Mouse (Mus musculus) liver, embryonic 14.5 days (tissue): Measurements from ENCODE around the gene Hist2h2ac. TPM values are rescaled to one million over a fixed set of nuclear protein-coding genes. Genes with fewer than 3 reads are reported as not detected.
"Not testable (repeated sequence)": the region's sequence is repeated elsewhere in the genome, so short reads cannot be mapped to it uniquely, and the experiment has no call there.

Source experiments
- ATAC-seq: fragments of 200-750 bp; cut with Nextera tagmentation; 2 replicates; pipeline ENCODE4 v1.8.0; 2017; ENCODE audit warnings: moderate number of reproducible peaks, mild to moderate bottlenecking, moderate library complexity; ENCODE audit not compliant: insufficient read depth
- DNase-seq, 3 experiments: peaks; one replicate each; pipeline ENCODE4 v3.0.0-alpha.2; 2012 to 2013; ENCODE audit warnings: low read depth in 3 of 3, low spot score in 3 of 3
- H3K27ac ChIP-seq: fragments of 300-500 bp; sonication (generic); 2 replicates; pipeline ENCODE4 v1.5.1; 2014; ENCODE audit warnings: moderate library complexity, mild to moderate bottlenecking, control low read depth, inconsistent platforms
- H3K27me3 ChIP-seq: fragments of 300-500 bp; sonication (generic); 2 replicates; pipeline ENCODE4 v1.6.1; 2014; ENCODE audit warnings: mild to moderate bottlenecking, low read length, moderate library complexity; ENCODE audit not compliant: control insufficient read depth, insufficient read depth
- H3K36me3 ChIP-seq: fragments of 300-500 bp; sonication (generic); replicated peaks from 2 replicates; pipeline ENCODE4 v1.6.1; 2014; ENCODE audit warnings: low read depth; ENCODE audit not compliant: control insufficient read depth, insufficient read depth
- H3K4me1 ChIP-seq, 2 experiments: fragments of 200-500 bp in 1 of 2; fragments of 300-500 bp in 1 of 2; sonication (generic) in 1 of 2; replicated peaks; 2 replicates each; pipeline ENCODE4 v1.6.1; 2012 to 2014; ENCODE audit warnings: antibody characterized with exemption in 1 of 2, inconsistent platforms in 1 of 2, low read length in 1 of 2; ENCODE audit not compliant: control insufficient read depth in 2 of 2, insufficient read depth in 2 of 2
- H3K4me2 ChIP-seq: fragments of 300-500 bp; sonication (generic); 2 replicates; pipeline ENCODE4 v1.6.1; 2014; ENCODE audit warnings: low read depth, mild to moderate bottlenecking, control low read depth, moderate library complexity
- H3K4me3 ChIP-seq, 2 experiments: fragments of 200-500 bp in 1 of 2; fragments of 300-500 bp in 1 of 2; sonication (generic) in 1 of 2; 2 replicates each; pipeline ENCODE4 v1.5.1; 2012 to 2014; ENCODE audit warnings: low read depth in 2 of 2, low read length in 2 of 2, mild to moderate bottlenecking in 2 of 2, control low read depth in 1 of 2, inconsistent platforms in 1 of 2, moderate library complexity in 1 of 2; ENCODE audit not compliant: insufficient read depth in 1 of 2
- H3K9ac ChIP-seq: fragments of 300-500 bp; sonication (generic); replicated peaks from 2 replicates; pipeline ENCODE4 v1.6.1; 2014; ENCODE audit warnings: mild to moderate bottlenecking, control low read depth, moderate library complexity
- H3K9me3 ChIP-seq: fragments of 300-500 bp; sonication (generic); 2 replicates; pipeline ENCODE4 v1.6.1; 2016; ENCODE audit warnings: low read length, mixed read lengths; ENCODE audit not compliant: control insufficient read depth
- CTCF ChIP-seq: IDR thresholded peaks from 2 replicates; pipeline ENCODE4 v1.5.1; 2016; ENCODE audit warnings: antibody characterized with exemption, low read depth, control low read depth
- EP300 ChIP-seq: IDR thresholded peaks from 2 replicates; pipeline ENCODE4 v1.6.1; 2016; ENCODE audit warnings: antibody characterized with exemption, low read depth
- WGBS: fragments of 180-500 bp; shearing (Covaris S2); extraction: QIAGEN DNeasy Blood & Tissue Kit; methylation state at CpG from one replicate; pipeline ENCODE4 v1.1.7; 2014; ENCODE audit not compliant: insufficient replicate concordance; 5-methylcytosine and 5-hydroxymethylcytosine counted together
- polyA plus RNA-seq, 2 experiments: library from polyadenylated mRNA; depleted of rRNA in 1 of 2; stranded (reverse) in 1 of 2; unstranded in 1 of 2; fragments of >200 nt; fragmentation: Nextera tagmentation in 1 of 2; extraction: Ambion mirVana in 1 of 2; gene quantifications; 2 replicates each; pipeline versions ENCODE4 v1.2.1 to v1.2.3; 2012 to 2014

The Hist2h2ac gene
- polyA plus RNA-seq, 2 experiments = 14.0 to 18.5 TPM

DNA sequence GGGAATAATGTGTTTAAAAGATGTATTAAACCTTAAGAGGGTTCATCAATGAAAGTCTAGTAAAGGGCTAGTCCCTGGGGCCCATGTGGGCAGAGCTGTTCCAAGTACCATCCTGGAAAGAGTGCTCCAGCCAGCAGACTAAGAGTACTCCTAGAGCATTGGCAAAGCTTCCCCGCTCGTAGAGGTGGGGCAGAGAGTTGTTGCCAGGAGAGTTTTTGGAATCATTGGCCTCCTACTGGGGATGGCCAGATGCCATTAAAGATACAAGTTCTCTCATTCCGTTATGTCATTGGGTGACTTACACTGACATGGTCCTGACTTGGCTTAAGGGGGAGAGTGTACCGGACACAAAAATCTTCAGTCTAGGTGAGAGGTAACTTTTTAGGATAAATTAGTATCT, 41.1 kb downstream of the Hist2h2ac start:
- WGBS = 72% methylated on average over 4 of the region's 4 CpGs
- H3K4me2 ChIP-seq = no peak overlapping the region
- no peak overlapping the region for H3K4me3 ChIP-seq
- no peaks in the 10 kb centered on the region for H3K9me3 ChIP-seq
- no peak for TF ChIP-seq CTCF
- no peak for TF ChIP-seq EP300
- DNase-seq (no peak), ATAC-seq (no peak)
- H3K9ac ChIP-seq = no peak overlapping the region
- no peak overlapping the region for H3K27ac ChIP-seq
- peaks cover 31% of the 10 kb centered on the region for H3K36me3 ChIP-seq
- H3K27me3 ChIP-seq = peaks cover 3% of the 10 kb centered on the region; the same call in 1 of the 2 replicates
- peaks cover 0 to 9% of the 10 kb centered on the region in 2 experiments; a peak in 2 of 4 replicates for H3K4me1 ChIP-seq

DNA sequence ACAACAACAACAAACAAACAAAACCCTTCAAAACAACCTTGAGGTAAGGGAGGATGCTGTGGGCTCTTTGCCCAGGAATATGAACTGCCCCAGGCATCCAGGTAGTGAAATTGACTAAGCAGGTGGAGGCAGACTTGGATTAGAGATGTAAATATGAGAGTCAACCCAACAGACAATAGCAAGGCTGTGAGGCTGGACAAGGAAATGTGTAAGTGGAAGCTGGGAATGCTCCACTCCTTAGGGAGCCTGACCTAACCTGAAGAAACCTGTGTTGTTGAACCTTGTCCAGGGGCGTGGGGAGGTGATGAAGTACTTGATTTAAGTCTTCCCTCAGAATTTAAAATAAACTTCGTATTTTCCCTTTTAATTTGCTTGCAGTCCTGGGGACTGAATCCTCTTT, 41.8 kb downstream of the Hist2h2ac start:
- 61% methylated on average over 2 of the region's 2 CpGs for WGBS
- Histone ChIP-seq H3K4me2 (no peak overlapping the region), H3K36me3 (peaks cover 37% of the 10 kb centered on the region), H3K9ac (no peak overlapping the region), H3K27ac (no peak overlapping the region), H3K4me1 (peaks cover 0 to 9% of the 10 kb centered on the region in 2 experiments; a peak in 2 of 4 replicates), H3K9me3 (no peaks in the 10 kb centered on the region), H3K4me3 (no peak overlapping the region), H3K27me3 (peaks cover 3% of the 10 kb centered on the region; the same call in 1 of the 2 replicates)
- TF ChIP-seq CTCF = no peak
- TF ChIP-seq EP300 = no peak
- DNase-seq (no peak), ATAC-seq (no peak)

DNA sequence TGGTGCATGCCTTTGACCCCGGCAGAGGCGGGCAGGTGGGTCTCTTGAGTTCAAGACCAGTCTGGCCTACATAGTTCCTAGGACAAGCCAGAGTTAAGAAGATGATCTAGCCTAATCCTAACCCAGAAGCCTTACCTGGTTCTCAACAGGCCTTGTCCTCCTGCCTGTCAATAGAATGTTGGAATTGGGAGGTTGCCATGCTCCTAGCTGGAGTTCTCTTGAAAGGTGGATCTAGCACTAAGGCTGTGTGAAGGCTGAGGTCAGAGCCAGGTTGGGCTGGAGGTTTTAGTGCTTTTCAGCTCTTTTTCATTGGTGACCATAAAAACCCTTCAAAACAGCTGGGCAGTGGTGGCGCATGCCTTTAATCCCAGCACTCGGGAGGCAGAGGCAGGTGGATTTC, 42.3 kb downstream of the Hist2h2ac start:
- Histone ChIP-seq H3K9ac (no peak overlapping the region), H3K36me3 (peaks cover 38% of the 10 kb centered on the region), H3K9me3 (no peaks in the 10 kb centered on the region), H3K4me2 (no peak overlapping the region), H3K4me3 (no peak overlapping the region), H3K27me3 (peaks cover 3% of the 10 kb centered on the region; the same call in 1 of the 2 replicates), H3K4me1 (peaks cover 0 to 9% of the 10 kb centered on the region in 2 experiments; a peak in 2 of 4 replicates), H3K27ac (no peak overlapping the region)
- no peak for TF ChIP-seq CTCF
- TF ChIP-seq EP300 = no peak
- DNase-seq (no peak), ATAC-seq (no peak)
- WGBS = 81% methylated on average over 4 of the region's 4 CpGs

DNA sequence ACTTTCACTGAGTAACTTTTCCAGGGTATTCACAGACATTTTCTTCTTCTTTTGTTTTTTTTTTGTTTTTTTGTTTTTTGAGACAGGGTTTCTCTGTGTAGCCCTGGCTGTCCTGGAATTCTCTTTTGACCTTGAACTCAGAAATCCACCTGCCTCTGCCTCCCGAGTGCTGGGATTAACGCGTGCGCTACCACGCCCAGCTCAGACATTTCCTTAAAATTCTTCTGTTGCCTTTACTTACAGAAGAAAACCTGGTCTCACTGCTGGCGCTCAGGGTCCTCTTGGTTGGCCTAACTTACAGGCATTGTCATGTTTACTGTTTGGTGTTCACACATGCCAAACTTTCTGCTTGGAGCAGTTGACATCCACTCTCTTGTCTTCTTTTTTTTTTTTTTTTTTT, 45.4 kb downstream of the Hist2h2ac start:
- peaks cover 7 to 12% of the 10 kb centered on the region in 2 experiments; a peak in 3 of 4 replicates for H3K4me1 ChIP-seq
- DNase-seq = no peak
- H3K36me3 ChIP-seq = peaks cover 38% of the 10 kb centered on the region
- H3K9ac ChIP-seq = no peak overlapping the region
- no peak overlapping the region for H3K4me2 ChIP-seq
- H3K27ac ChIP-seq = no peak overlapping the region
- no peaks in the 10 kb centered on the region for H3K9me3 ChIP-seq
- TF ChIP-seq EP300 = no peak
- no peak for TF ChIP-seq CTCF
- no peaks in the 10 kb centered on the region for H3K27me3 ChIP-seq
- no peak overlapping the region for H3K4me3 ChIP-seq
- 81% methylated on average over 6 of the region's 6 CpGs for WGBS
- no peak for ATAC-seq

DNA sequence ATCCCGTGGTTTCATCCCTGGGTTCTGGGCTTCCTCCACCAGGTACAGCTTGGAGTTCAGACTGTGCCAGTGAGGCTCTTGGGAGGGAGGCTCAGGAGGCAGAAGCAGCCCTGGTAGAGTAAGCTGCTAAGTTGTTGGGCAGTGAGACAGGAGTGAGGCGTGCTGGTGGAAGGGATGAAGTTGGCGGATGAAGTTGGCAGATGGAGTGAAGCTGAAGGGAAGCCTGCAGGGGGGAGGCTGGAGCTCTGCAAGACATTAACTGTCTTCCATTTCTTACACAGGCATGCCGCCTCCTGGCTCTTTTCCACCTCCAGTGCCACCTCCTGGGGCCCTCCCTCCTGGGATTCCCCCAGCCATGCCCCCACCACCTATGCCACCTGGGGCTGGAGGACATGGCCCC, 46.6 kb downstream of the Hist2h2ac start:
- H3K27me3 ChIP-seq, DNase-seq, ATAC-seq, H3K9ac ChIP-seq, H3K9me3 ChIP-seq, H3K27ac ChIP-seq: not testable (repeated sequence)
- H3K36me3 ChIP-seq = peaks cover 38% of the 10 kb centered on the region
- H3K4me1 ChIP-seq = peaks cover 7 to 12% of the 10 kb centered on the region in 2 experiments; a peak in 3 of 4 replicates
- peak overlapping the region; percentile 94 for H3K4me2 ChIP-seq
- H3K4me3 ChIP-seq = 0 out of 4 replicates have a peak overlapping the region, but pooled peaks have one; percentile 2 to 14
- WGBS = 75% methylated on average over 4 of the region's 4 CpGs
